Mouse (Mus musculus) mouse trophoblast stem cell (cell line): Measurements from ENCODE around the gene Rps6kb1.
"Not testable (repeated sequence)": the region's sequence is repeated elsewhere in the genome, so short reads cannot be mapped to it uniquely, and the experiment has no call there.

Experiments
- in situ Hi-C, 2 experiments: fragments of 300-500 bp; cut with MseI, MboI; formaldehyde crosslinking; loops; 2 replicates in 1 of 2; 3 replicates in 1 of 2; pipeline ENCODE4 v1.15.1; 2025

Gene Rps6kb1

GRCm38 (mm10) chr11:86471785-86472184, 72.8 kb downstream of the Rps6kb1 start:
- in situ Hi-C loops = no loop called here

- in situ Hi-C loops = no loop called here
Observed at GRCm38 (mm10) chr11:86468971-86469370, 75.6 kb downstream of the Rps6kb1 start.

DNA sequence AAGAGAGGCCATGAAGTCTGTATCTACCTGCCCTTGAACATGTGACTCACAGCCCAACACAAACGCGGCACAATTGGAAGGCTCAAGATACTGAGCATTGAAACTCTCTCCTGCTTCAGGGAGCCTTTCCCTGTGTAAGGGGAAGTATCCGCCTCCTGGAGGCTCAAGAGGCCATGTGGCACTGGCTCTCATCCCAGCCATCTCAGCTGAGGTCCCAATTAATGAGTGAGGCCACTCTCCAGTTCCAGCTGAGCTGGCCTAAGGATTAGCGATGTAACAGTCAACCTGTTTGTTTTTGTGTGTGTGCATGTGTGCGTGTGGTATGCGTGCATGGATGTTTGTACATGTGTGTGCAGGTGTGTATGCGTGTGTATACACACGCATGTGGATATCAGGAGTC, 76.3 kb downstream of the Rps6kb1 start:
- in situ Hi-C loops = no loop called here

DNA sequence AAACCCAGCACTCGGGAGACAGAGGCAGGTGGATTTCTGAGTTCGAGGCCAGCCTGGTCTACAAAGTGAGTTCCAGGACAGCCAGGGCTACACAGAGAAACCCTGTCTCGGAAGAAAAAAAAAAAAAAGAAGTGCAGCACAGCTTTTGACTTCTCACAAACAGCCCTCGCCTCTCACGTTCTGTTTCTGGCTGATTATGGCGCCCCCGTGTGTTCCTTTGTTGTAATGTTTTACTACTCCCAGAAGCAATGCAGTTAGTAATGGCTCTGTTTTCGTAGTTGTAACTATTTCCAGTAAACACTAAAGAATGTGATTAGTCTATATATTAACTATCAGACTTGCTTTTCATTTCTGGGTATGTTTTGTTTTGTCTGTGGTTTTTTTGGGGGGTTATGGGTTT, 80.3 kb downstream of the Rps6kb1 start:
- in situ Hi-C loops = not testable (repeated sequence)

DNA sequence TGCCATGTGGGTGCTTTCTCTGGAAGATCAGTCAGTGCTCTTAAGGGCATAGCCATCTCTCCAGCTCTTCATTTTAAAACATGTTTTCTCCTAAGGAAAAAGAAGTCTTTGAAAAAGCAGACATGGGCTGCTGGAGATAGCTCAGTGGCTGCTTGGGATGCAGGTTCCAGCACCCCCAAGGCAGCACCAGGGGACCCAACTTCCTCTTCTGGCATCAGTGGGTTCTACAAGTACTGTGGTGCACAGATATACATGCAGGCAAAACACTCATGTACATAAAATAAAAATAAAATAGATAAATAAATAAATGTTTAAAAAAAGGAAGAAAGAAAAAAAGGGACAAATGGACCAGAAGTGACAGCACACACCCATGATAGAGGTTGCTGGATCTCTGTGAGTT, 82.0 kb downstream of the Rps6kb1 start:
- in situ Hi-C loops = no loop called here

- in situ Hi-C loops = no loop called here
Observed at GRCm38 (mm10) chr11:86458866-86459265, 85.7 kb downstream of the Rps6kb1 start.

- in situ Hi-C loops = no loop called here
Observed at GRCm38 (mm10) chr11:86457545-86457944, 87.1 kb downstream of the Rps6kb1 start.

DNA sequence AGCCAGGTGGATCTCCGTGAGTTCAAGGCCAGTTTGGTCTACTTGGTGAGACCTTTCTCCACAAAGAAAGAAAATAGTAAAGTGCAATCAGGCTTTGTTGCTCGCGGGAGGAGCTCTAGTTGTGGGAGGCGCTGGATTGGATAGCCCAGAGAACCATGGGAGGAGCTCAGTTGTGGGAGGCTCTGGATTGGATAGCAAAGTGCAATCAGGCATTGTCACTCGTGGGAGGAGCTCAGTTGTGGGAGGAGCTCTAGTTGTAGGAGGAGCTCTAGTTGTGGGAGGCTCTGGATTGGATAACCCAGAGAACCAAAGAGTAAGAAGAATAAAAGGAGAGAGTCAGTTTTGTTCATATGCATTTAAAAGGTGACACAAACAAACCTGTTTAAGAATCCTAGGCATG, 90.6 kb downstream of the Rps6kb1 start:
- in situ Hi-C loops = no loop called here
